Mouse (Mus musculus) testis, adult 2 months (tissue): ENCODE data around the gene Heyl. TPM values are rescaled to one million over a fixed set of nuclear protein-coding genes. Genes with fewer than 3 reads are reported as not detected.

Experiments used
- H3K27ac ChIP-seq: fragments of 200-500 bp; 2 replicates; pipeline ENCODE4 v1.5.1; 2012; ENCODE audit warnings: low read depth, low read length; ENCODE audit not compliant: control insufficient read depth, insufficient read depth
- H3K27me3 ChIP-seq: fragments of 200-500 bp; 2 replicates; pipeline ENCODE4 v1.6.1; 2012; ENCODE audit warnings: mild to moderate bottlenecking, low read length, moderate library complexity; ENCODE audit not compliant: control insufficient read depth, insufficient read depth
- H3K36me3 ChIP-seq: fragments of 200-500 bp; 2 replicates; pipeline ENCODE4 v1.6.1; 2012; ENCODE audit warnings: mild to moderate bottlenecking, low read length; ENCODE audit not compliant: control insufficient read depth, insufficient read depth
- H3K4me1 ChIP-seq: fragments of 200-500 bp; 2 replicates; pipeline ENCODE4 v1.6.1; 2012; ENCODE audit warnings: low read length; ENCODE audit not compliant: control insufficient read depth, insufficient read depth
- H3K4me3 ChIP-seq: fragments of 200-500 bp; 2 replicates; pipeline ENCODE4 v1.5.1; 2012; ENCODE audit warnings: low read depth, mild to moderate bottlenecking, low read length, moderate library complexity, mixed read lengths; ENCODE audit not compliant: control insufficient read depth
- CTCF ChIP-seq: fragments of 200-500 bp; IDR thresholded peaks from 2 replicates; pipeline ENCODE4 v1.5.1; 2012; ENCODE audit warnings: low read depth, mild to moderate bottlenecking, inconsistent platforms, low read length, moderate library complexity; ENCODE audit not compliant: control insufficient read depth, insufficient read depth, insufficient replicate concordance
- POLR2A ChIP-seq: fragments of 200-500 bp; IDR thresholded peaks from 2 replicates; pipeline ENCODE4 v1.6.1; 2012; ENCODE audit warnings: low read depth, mild to moderate bottlenecking, inconsistent platforms, low read length, moderate library complexity; ENCODE audit not compliant: control insufficient read depth
- polyA plus RNA-seq: library from polyadenylated mRNA; depleted of rRNA; stranded (reverse); fragments of >200 nt; gene quantifications from 2 replicates; pipeline ENCODE4 v1.2.3, GENCODE M21; 2012; rRNA removed

Gene Heyl
- polyA plus RNA-seq: 0.76 and 0.88 TPM in 2 replicates

DNA sequence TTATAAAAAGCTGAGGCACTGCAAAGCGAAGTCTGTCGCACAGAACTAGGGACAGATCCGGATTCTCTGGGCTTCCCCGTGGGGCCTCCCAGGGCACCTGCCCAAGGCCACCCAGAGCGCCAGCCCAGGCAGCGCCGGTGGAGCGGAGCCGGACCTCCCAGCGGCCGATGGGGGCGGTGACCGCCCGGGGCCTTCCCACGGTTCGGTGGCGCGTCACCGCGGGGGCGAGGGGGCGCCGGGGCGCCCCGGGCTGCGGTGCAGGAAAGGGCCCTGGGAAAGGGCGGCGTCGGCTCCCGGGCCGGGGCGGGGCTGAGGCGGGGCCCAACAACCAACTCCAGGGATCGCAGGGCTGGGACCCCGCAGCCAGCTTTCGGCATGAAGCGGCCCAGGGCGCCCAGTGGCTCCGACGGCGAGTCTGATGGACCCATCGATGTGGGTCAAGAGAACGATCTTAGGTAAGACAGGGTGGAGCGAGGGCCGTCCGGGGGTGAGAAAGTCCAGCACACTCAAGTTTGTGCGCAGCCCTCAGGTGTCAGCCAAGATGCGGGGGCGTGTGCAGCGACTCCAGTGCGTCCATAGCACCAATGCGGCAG lies at the start of gene Heyl:
Gene Heyl (plus strand): TSS at position 65 of the 593 bp plus-strand sequence.
- Histone ChIP-seq H3K4me1 (peaks cover 2% of the 10 kb centered on the region), H3K27ac (no peak within 1 kb of the TSS), H3K4me3 (peak within 1 kb of the TSS; percentile 40), H3K36me3 (no peaks in the 10 kb centered on the region), H3K27me3 (no peaks in the 10 kb centered on the region)
- no peak for TF ChIP-seq POLR2A
- no peak for TF ChIP-seq CTCF

GRCm38 (mm10) chr4:123184816-123185215 lies 48.5 kb upstream of the Heyl start:
- H3K4me1 ChIP-seq: peaks cover 24% of the 10 kb centered on the region
- H3K4me3 ChIP-seq: peak overlapping the region; percentile 27; the same call in 1 of the 2 replicates
- no peak overlapping the region for H3K27ac ChIP-seq
- no peaks in the 10 kb centered on the region for H3K27me3 ChIP-seq
- TF ChIP-seq POLR2A (no peak), CTCF (no peak)
- H3K36me3 ChIP-seq: no peaks in the 10 kb centered on the region

DNA sequence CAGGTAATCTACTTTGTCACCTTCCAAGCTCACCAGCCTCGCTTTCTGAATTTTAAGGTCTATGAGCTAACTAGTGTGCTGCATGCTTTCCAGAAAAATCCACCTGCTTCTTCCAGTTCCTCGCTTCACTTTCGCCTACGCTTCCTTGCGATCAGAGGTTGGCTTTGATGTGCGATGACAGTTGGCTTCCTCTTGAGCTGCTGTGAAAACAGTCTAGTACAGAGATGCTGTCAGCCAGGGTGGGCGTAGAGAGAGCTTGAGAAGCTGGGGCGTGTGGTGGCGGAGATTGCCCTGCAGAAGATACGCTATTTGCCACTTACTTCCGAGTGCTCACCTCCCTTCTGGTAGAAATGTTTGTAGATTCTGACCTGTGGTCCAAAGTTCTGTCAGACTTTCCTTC lies 41.0 kb upstream of the Heyl start:
- Histone ChIP-seq H3K27ac (no peak overlapping the region), H3K27me3 (no peaks in the 10 kb centered on the region), H3K36me3 (no peaks in the 10 kb centered on the region), H3K4me3 (no peak overlapping the region), H3K4me1 (peaks cover 8% of the 10 kb centered on the region)
- TF ChIP-seq CTCF (no peak), POLR2A (no peak)

DNA sequence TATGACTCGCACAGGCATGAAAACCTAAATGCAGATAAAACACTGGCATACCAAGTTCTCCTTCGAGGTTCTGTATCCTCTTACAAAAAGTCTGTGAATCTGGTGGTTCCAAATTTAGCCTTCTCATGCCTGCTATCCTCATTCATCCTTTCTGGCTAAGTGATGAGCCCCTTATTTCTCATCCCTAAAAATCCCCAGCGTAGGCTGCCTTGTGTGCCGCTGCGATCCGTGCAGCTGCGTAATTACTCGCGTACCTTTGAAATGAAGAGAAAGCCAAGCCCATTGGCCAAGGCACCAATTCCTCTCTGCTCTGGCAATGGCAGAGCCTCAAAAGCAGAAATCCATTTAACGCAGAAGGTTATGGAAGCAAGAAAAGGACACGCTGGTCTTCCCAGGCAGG lies 39.6 kb upstream of the Heyl start:
- TF ChIP-seq POLR2A: no peak
- no peak for TF ChIP-seq CTCF
- no peaks in the 10 kb centered on the region for H3K27me3 ChIP-seq
- no peaks in the 10 kb centered on the region for H3K36me3 ChIP-seq
- H3K4me3 ChIP-seq: no peak overlapping the region
- peaks cover 3% of the 10 kb centered on the region for H3K4me1 ChIP-seq
- H3K27ac ChIP-seq: no peak overlapping the region

DNA sequence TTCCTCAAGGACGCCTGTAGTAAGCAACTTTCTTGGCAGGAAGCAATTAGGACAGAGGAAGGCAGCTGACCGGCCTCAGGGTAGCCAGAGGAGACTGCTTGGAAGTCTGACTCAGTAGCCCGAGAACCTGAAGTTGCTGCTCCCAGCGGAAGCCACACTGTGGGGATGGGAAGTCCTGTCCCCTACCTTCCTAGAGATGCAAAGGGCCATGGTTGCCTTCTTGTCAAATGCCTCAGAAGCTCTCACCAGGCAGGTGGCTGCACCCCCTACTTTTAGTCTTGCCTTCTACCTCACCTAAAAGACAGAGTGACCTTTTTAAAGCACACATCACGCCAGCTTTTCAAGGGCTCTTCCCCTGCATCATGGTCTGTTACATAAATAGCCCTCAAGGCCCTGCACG lies 36.7 kb upstream of the Heyl start:
- TF ChIP-seq CTCF: no peak
- no peak for TF ChIP-seq POLR2A
- Histone ChIP-seq H3K27ac (no peak overlapping the region), H3K4me3 (no peak overlapping the region), H3K4me1 (peaks cover 12% of the 10 kb centered on the region), H3K27me3 (no peaks in the 10 kb centered on the region; the same call in 1 of the 2 replicates), H3K36me3 (no peaks in the 10 kb centered on the region)

DNA sequence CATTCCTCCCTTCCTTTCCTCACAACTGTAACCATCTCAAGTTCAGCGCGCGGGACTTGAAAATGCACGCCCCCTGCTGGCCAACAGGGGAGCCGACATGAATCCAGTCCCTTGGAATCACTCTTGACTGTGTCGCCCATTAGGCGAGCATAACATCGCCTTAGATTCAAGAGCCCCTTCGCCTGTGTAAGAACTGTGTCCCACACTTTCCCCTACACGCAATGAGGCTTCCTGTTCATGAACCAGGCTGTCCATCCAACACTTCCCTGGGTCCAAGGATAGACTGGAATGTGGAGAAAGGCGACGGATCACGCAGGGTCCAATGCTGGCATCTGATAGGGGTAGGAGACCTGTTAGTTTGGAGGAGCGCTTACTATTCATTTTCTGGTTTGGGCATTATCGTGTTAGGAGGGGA lies 32.6 kb upstream of the Heyl start:
- TF ChIP-seq POLR2A: no peak
- peak; percentile 90 for TF ChIP-seq CTCF

GRCm38 (mm10) chr4:123201186-123202093 lies 31.9 kb upstream of the Heyl start, which contains the start of gene Nt5c1a:
Nt5c1a (plus strand) TSS chr4:123201504.
- peaks cover 15% of the 10 kb centered on the region for H3K4me1 ChIP-seq
- TF ChIP-seq CTCF (no peak), POLR2A (no peak)
- no peaks in the 10 kb centered on the region for H3K36me3 ChIP-seq
- H3K27me3 ChIP-seq: no peaks in the 10 kb centered on the region; the same call in 1 of the 2 replicates
- H3K4me3 ChIP-seq: peak within 1 kb of the TSS; percentile 56
- no peak within 1 kb of the TSS for H3K27ac ChIP-seq

More for the DNA sequence above, 32.6 kb upstream of the Heyl start:
- Histone ChIP-seq H3K36me3 (no peaks in the 10 kb centered on the region), H3K27ac (no peak overlapping the region), H3K4me1 (peaks cover 15% of the 10 kb centered on the region), H3K4me3 (peak overlapping the region; percentile 56), H3K27me3 (no peaks in the 10 kb centered on the region; the same call in 1 of the 2 replicates)
